Mouse (Mus musculus) lung, postnatal 0 days (tissue): ENCODE results near the gene Nrxn3.

Experiments
- CTCF ChIP-seq: IDR thresholded peaks from 2 replicates; pipeline ENCODE4 v1.5.1; 2016; ENCODE audit warnings: antibody characterized with exemption, mild to moderate bottlenecking
- EP300 ChIP-seq: IDR thresholded peaks from 2 replicates; pipeline ENCODE4 v1.6.1; 2016; ENCODE audit warnings: antibody characterized with exemption, mild to moderate bottlenecking, control low read depth

GRCm38 (mm10) chr12:88722031-88722690 is 515 bp upstream of the Nrxn3 start:
- no peak for TF ChIP-seq CTCF
- no peak for TF ChIP-seq EP300
